Mouse (Mus musculus) G1E (cell line): ENCODE measurements around the gene Tmem39b. TPM values are rescaled to one million over a fixed set of nuclear protein-coding genes. Genes with fewer than 3 reads are reported as not detected.

Experiments
- ATAC-seq: 2 replicates; pipeline ENCODE4 v1.8.0; 2016; ENCODE audit warnings: mild to moderate bottlenecking; ENCODE audit not compliant: insufficient number of reproducible peaks, poor library complexity, low FRiP score, severe bottlenecking; ENCODE audit errors: extremely low read depth
- DNase-seq: peaks from one replicate; pipeline ENCODE4 v3.0.0; 2012; ENCODE audit warnings: low spot score
- H3K27me3 ChIP-seq: 2 replicates; pipeline ENCODE4 v1.6.1; 2012; ENCODE audit warnings: mild to moderate bottlenecking, low read length, inconsistent platforms; ENCODE audit not compliant: insufficient read depth
- H3K36me3 ChIP-seq: replicated peaks from 2 replicates; pipeline ENCODE3; 2012; ENCODE audit warnings: mild to moderate bottlenecking, inconsistent platforms
- H3K4me1 ChIP-seq: 2 replicates; pipeline ENCODE4 v1.6.1; 2012; ENCODE audit warnings: low read depth, low read length, inconsistent platforms, mixed read lengths; ENCODE audit not compliant: insufficient read depth
- H3K4me3 ChIP-seq: 2 replicates; pipeline ENCODE4 v1.5.1; 2012; ENCODE audit warnings: low read depth, mild to moderate bottlenecking, inconsistent platforms, low read length, moderate library complexity, mixed read lengths
- H3K9me3 ChIP-seq: replicated peaks from 2 replicates; pipeline ENCODE4 v1.6.1; 2012; ENCODE audit warnings: inconsistent platforms
- CTCF ChIP-seq: IDR thresholded peaks from 2 replicates; pipeline ENCODE4 v1.5.1; 2012; ENCODE audit warnings: low read depth, low read length, inconsistent platforms, mixed read lengths
- GATA1 ChIP-seq: IDR thresholded peaks from 2 replicates; pipeline ENCODE4 v1.6.1; 2012; ENCODE audit warnings: borderline replicate concordance, low read length, inconsistent platforms, mixed read lengths
- GATA2 ChIP-seq: IDR thresholded peaks from 2 replicates; pipeline ENCODE4 v1.6.1; 2012; ENCODE audit warnings: low read depth, low read length, inconsistent platforms, borderline replicate concordance
- POLR2AphosphoS5 ChIP-seq: IDR thresholded peaks from 2 replicates; pipeline ENCODE4 v1.6.1; 2012; ENCODE audit warnings: low read depth, low read length, inconsistent platforms; ENCODE audit not compliant: insufficient replicate concordance
- TAL1 ChIP-seq: conservative IDR thresholded peaks from 2 replicates; pipeline ENCODE4 v1.6.1; 2012; ENCODE audit warnings: low read depth, low read length, inconsistent platforms, mixed read lengths
- polyA plus RNA-seq: library from polyadenylated mRNA; stranded (reverse); fragments of >175 nt; gene quantifications from 2 replicates; pipeline ENCODE4 v1.2.3, GENCODE M21; 2012
- total RNA-seq, 2 experiments: library from RNA; stranded (forward) in 1 of 2; stranded (reverse) in 1 of 2; fragments of 200-1000 nt in 1 of 2; fragments of >200 nt in 1 of 2; fragmentation: Nextera tagmentation in 1 of 2; gene quantifications; 2 replicates each; pipeline ENCODE4 v1.2.3; 2014 to 2017

Tmem39b gene
- total and polyA plus RNA-seq, 3 experiments, result 3.9 to 34.3 (median 18.3) TPM

DNA sequence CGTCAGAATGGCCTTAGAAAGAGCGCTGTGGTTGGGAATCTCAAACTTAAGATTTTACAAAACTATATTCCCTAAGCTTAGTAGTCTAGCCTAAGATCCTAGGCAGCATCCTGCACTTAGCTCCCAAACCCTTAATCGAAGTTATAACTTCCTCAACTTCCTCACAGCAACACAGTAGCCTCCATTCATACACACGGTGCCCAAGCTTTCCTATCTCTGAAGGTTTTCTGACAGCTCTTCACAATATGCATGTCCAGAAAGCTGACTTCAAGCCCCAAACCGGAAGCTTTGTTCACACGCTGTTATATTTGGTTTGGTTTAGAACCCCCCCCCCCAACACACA lies 852 bp downstream of the Tmem39b start:
- Histone ChIP-seq H3K4me3 (peak overlapping the region; percentile 82), H3K4me1 (peaks cover 27% of the 10 kb centered on the region), H3K36me3 (peaks cover 33% of the 10 kb centered on the region), H3K27me3 (no peaks in the 10 kb centered on the region), H3K9me3 (no peaks in the 10 kb centered on the region)
- TF ChIP-seq POLR2AphosphoS5, result no peak
- no peak for TF ChIP-seq GATA1
- no peak for TF ChIP-seq GATA2
- no peak for TF ChIP-seq CTCF
- TF ChIP-seq TAL1, result no peak
- no peak for ATAC-seq
- DNase-seq, result no peak

GRCm38 (mm10) chr4:129684531-129684930 lies 12.1 kb downstream of the Tmem39b start:
- H3K27me3 ChIP-seq, result no peaks in the 10 kb centered on the region; the same call in 1 of the 2 replicates
- DNase-seq, result no peak
- H3K4me3 ChIP-seq, result no peak overlapping the region
- no peak for TF ChIP-seq GATA1
- no peak for ATAC-seq
- H3K9me3 ChIP-seq, result no peaks in the 10 kb centered on the region
- peaks cover 93% of the 10 kb centered on the region for H3K36me3 ChIP-seq
- H3K4me1 ChIP-seq, result peaks cover 6% of the 10 kb centered on the region

DNA sequence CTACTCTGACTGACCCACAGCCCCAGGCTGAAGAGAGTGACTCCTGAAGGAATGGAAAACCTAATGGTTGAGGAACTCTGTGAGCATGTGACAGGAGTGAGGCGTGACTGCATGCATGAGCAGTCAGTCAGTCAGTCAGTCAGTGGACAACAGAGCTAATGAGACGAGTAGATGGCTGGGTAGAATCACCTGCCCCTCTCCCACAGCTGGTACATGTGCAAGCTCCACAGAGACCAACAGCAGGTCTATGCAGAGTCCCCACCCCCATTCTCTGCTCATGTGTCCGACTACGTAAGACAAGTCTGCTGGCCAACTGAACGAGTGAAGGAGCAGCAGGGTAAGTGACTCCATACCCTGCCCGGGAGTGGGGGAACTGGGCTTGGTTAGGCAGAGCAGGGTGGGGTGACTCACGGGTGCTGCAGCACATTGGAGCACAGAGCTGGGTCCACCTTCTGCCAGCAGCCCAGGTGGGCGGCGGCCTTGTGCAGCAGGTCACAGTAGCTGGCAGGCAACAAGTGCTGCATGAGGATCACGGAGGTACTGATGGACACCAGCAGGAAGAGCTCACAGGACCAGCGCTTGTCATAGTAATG lies 12.6 kb downstream of the Tmem39b start:
- DNase-seq (no peak), ATAC-seq (no peak)
- TF ChIP-seq TAL1, result no peak
- no peak for TF ChIP-seq POLR2AphosphoS5
- TF ChIP-seq GATA1, result no peak
- no peak for TF ChIP-seq GATA2
- no peak for TF ChIP-seq CTCF
- Histone ChIP-seq H3K4me1 (peaks cover 6% of the 10 kb centered on the region), H3K36me3 (peaks cover 92% of the 10 kb centered on the region), H3K27me3 (no peaks in the 10 kb centered on the region; the same call in 1 of the 2 replicates), H3K9me3 (no peaks in the 10 kb centered on the region), H3K4me3 (no peak overlapping the region)

DNA sequence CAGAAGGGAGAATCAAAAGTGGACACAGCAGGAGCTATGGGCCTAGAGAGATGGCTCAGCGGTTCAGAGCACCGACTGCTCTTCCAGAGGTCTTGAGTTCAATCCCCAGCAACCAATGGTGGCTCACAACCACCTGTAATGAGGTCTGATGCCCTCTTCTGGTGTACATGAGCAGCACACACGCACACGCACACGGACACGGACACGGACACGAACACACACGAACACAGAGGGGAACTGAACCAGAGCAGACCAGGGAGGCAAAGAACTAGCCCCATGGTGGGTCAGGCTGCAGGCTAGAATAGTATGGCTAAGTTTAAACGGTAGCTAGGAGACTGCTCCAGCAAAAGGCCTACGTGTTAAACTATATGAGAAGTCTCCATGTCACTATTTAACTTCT lies 14.8 kb downstream of the Tmem39b start:
- ATAC-seq, result no peak
- TF ChIP-seq GATA2 (no peak), POLR2AphosphoS5 (no peak)
- H3K27me3 ChIP-seq, result no peaks in the 10 kb centered on the region; the same call in 1 of the 2 replicates

GRCm38 (mm10) chr4:129672878-129673449 lies 23.7 kb downstream of the Tmem39b start:
- peak overlapping the region; percentile 96 for H3K4me3 ChIP-seq
- H3K9me3 ChIP-seq, result no peaks in the 10 kb centered on the region
- no peaks in the 10 kb centered on the region for H3K27me3 ChIP-seq
- H3K36me3 ChIP-seq, result peaks cover 44% of the 10 kb centered on the region
- peaks cover 23% of the 10 kb centered on the region for H3K4me1 ChIP-seq
- ATAC-seq (no peak), DNase-seq (peak; percentile 6)
- no peak for TF ChIP-seq POLR2AphosphoS5
- no peak for TF ChIP-seq GATA1
- TF ChIP-seq GATA2, result no peak
- TF ChIP-seq CTCF, result no peak
- TF ChIP-seq TAL1, result no peak

More for the DNA sequence above, 14.8 kb downstream of the Tmem39b start:
- Histone ChIP-seq H3K4me3 (no peak overlapping the region), H3K4me1 (peaks cover 6% of the 10 kb centered on the region), H3K36me3 (peaks cover 93% of the 10 kb centered on the region), H3K9me3 (no peaks in the 10 kb centered on the region)
- DNase-seq, result no peak

DNA sequence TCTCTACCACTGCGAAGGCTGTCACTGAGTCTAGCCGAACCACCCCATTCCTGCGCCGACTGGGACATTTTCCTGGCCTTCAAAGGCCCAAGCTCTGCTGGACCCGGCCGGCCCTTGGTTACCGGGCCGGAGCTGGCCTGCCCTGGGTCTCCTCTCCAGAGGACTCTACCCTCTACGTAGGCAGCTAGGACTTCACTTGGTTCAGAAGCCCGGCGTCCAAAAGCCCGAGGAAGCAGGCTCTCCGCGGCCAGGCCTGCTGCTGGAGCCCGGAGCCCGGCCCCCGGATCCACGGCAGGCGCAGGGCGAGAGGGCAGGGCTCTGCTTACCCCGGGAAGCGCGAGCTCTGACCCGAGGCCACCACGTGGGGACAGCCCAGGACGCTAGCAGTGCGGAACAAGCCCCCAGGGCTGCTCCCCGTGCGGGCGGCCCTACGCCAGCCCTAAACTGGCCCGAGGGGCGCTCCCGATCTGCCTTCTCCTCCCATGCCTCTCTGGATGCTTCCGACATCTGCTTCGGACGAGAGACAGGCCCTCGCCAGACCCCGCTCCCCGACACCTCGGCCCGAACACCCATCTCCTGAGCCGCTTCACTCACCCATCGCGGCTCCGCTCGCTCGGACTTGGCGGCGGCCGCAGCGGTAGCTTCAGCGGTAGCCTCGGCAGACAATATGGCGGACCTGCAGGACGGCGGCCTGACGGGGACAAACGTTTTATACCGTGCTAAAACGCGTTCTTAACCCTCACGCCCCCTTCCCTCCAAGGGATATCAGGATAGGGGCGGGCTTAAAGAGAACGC lies 24.4 kb downstream of the Tmem39b start, which contains the start of gene Kpna6:
Gene Kpna6 (minus strand): TSS at position 685 of the 795 bp plus-strand sequence.
- DNase-seq, result peak; percentile 70
- peaks cover 23% of the 10 kb centered on the region for H3K4me1 ChIP-seq
- TF ChIP-seq CTCF (no peak), GATA2 (no peak), GATA1 (no peak)
- peaks cover 40% of the 10 kb centered on the region for H3K36me3 ChIP-seq
- H3K9me3 ChIP-seq, result no peaks in the 10 kb centered on the region
- peak within 1 kb of the TSS; percentile 96 for H3K4me3 ChIP-seq
- no peaks in the 10 kb centered on the region for H3K27me3 ChIP-seq
- peak; percentile 65 for ATAC-seq
